Mouse (Mus musculus) skeletal muscle tissue, postnatal 0 days (tissue): ENCODE data around the gene S100a5. TPM values are rescaled to one million over a fixed set of nuclear protein-coding genes. Genes with fewer than 3 reads are reported as not detected.

Source experiments
- polyA plus RNA-seq: library from polyadenylated mRNA; unstranded; fragments of >200 nt; fragmentation: Nextera tagmentation; extraction: Ambion mirVana; gene quantifications from 2 replicates; pipeline ENCODE4 v1.2.1, GENCODE M21; 2015

The S100a5 gene
- not detected in 2 replicates for polyA plus RNA-seq

DNA sequence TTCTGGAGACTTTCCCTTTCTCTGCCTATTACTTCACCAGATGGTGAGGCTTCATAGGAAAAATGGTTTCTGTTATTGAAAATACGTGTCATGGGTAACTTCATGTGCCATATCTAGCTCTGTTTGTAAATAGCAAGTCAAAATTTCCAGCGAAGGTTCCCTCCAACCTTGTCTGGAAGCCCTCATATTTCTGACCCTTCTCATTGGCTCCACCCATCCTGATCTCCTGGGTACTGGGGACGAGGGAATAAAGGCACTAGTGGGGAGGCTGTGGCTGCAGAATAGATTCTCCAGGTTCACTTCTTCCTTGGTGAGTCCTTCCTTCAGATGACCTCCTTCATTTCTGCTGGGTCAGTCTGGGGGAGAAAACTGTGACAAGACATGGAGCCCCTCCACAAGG lies at the start of gene S100a5:
Gene S100a5 (plus strand): TSS at position 301 of the 400 bp plus-strand sequence.

DNA sequence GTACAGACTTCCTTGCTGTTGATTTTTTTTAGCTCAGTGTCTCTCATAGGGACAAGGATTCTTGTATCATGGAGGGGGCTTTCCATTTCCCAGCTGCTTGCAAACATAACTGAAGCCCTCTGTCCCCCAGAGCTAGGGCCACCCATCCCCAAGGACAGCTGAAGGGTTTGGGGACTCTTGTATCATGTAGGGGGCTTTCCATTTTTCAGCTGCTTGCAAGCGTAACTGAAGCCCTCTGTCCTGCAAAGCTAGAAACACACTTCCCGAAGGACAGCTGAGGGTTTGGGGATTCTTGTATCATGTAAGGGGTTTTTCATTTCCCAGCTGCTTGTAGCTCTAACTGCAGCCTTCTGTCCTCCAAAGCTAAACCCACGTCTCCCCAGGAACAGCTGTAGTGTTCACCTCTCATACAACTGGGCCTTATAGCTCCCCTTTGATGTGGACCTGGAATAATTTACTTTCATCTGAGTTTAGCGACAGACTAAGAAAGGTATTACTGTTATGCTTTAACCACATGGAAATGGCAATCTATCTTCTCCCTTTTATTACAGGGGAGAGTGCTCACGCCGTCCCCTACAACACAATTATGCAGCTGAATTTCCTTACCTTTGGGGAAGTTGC lies 48.2 kb upstream of the S100a5 start, which contains the start of gene S100a3:
Gene S100a3 (plus strand): TSS at position 571 of the 621 bp plus-strand sequence.

DNA sequence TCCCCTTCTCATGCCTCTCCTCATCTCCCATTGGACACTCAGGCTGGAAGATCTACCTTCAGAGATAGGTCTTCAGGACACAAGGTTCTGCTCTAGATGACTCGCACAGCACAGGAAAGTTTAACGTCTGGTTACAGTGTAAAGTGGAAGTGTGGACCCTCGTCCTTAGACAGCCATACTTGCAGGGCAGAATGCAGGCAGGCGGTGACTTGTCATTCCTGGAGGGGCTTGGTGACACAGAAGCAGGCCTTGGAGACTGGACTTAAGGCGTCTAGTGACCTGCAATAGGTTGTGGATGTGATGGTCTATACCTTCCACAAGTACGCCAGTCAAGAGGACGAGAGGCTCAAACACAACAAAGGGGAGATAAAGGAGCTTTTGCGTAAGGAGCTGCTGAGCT lies 18.4 kb upstream of the S100a5 start, which contains the start of gene S100a2:
Gene S100a2 (plus strand): TSS at position 301 of the 400 bp plus-strand sequence.

DNA sequence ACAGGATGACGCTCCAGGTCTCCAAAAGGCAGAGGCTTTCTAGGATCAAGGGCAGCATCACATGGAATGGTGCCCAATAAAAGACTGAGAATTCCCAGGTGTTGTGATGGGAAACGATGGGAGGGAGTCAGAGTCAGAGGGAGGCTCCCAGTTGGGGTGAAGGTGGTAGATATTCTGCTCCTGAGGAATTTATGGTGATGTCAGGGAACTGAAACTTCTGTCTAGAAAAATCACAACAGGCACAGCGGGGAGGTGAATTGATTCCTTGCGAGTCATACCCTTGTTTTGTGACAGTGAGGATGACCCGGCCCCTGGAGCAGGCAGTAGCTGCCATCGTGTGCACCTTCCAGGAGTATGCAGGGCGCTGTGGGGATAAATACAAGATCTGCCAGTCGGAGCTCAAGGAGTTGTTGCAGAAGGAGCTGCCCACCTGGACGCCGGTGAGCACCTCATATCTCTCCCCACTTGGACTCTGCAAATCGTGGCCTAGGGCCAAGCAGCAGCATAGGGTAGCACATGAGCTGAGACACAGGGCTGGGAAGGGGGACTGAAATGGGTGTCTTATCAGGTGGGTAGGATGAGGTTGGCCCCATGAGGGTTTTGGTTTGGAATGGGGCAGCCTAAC lies 6.7 kb upstream of the S100a5 start, which contains the start of gene Gm42674:
Gene Gm42674 (plus strand): TSS at position 419 of the 625 bp plus-strand sequence.

DNA sequence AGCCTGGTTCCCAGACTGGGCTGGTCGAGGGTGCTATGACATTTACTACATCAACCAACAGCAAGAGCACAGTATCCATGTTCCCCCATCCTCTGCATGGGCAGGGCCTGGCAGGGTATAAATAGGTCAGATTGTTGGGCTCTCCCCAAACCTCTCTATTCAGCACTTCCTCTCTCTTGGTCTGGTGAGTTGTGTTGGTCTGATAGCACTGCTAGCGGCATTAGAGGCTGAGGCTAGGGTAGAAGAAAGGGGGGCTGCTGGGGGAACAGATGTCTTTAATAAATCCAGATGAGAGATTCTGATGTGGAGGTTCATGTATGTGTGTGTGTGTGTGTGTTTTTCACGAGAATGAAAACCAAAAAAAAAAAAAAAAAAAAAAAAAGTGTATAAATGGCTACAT lies 4.7 kb upstream of the S100a5 start, which contains the start of gene S100a4:
Gene S100a4 (plus strand): TSS at position 149 of the 400 bp plus-strand sequence.

DNA sequence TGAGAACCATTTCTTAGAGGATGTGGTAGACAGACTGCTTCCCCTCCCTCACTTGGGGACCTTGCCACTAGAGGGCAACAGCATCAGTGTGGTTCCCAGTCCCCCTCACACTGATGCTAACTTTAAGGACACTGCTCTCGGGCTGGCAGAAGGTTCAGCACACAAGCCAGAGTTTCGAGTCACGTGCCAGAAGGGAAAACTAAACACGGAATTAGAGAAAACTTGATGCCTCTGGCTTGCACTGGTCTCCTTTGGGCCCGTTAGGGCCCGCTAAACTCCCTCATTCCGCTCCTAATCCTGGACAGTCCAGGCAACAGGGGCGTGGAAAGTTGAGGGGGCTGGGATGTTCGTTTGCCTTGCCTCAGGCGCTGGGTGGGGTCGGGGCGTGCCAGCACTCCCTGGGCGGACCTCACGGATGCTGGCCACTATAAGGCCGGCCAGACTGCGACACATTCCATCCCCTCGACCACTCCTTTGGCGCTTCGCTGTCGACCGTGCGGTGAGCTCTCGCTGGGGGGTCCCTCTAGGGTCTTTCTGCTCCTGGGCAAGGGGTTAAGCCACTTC lies 4.5 kb downstream of the S100a5 start, which contains the start of gene S100a6:
Gene S100a6 (plus strand): TSS at position 155 of the 564 bp plus-strand sequence.

DNA sequence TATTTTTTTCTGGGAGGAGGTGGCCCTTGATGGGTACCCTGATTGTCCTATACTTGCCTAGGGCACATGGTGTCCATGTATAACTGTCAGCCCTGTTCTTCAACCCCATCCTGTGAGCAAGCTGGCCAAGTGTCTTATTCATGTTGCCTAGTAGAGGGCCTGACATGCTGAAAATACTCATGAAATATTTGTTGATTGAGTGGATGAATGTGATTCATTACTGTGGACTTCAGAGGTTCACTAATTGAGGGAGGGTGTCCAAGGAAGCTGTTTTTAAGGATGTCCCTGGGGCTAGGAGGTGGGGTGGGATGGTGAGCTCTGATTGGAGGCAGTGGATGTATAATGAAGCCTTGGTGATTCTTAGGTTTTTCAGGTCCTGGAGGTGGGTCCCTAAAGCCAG lies 45.4 kb downstream of the S100a5 start, which contains the start of gene S100a7a:
Gene S100a7a (plus strand): TSS at position 301 of the 400 bp plus-strand sequence.

Other genes with a start within 250 kb of the S100a5 start
- 2.9 and 4.0 TPM in 2 replicates for gene Slc27a3, start 218.6 kb upstream of the S100a5 start, polyA plus RNA-seq
- gene Ints3, start 174.9 kb upstream of the S100a5 start, polyA plus RNA-seq: 9.1 and 9.9 TPM in 2 replicates
- 7.6 and 8.8 TPM in 2 replicates for gene Npr1, start 142.7 kb upstream of the S100a5 start, polyA plus RNA-seq
- gene Ilf2, start 132.4 kb upstream of the S100a5 start, polyA plus RNA-seq: 58.2 and 62.9 TPM in 2 replicates
- 118 and 120 TPM in 2 replicates for gene Snapin, start 117.5 kb upstream of the S100a5 start, polyA plus RNA-seq
- gene Chtop, start 99.0 kb upstream of the S100a5 start, polyA plus RNA-seq: 66.7 and 74.5 TPM in 2 replicates
- 49.4 and 84.8 TPM in 2 replicates for gene S100a1, start 94.1 kb upstream of the S100a5 start, polyA plus RNA-seq
- 55.8 and 71.4 TPM in 2 replicates for gene S100a13, start 94.1 kb upstream of the S100a5 start, polyA plus RNA-seq
- 4.5 TPM in 1 of 2 replicates, not detected in the other for gene S100a14, start 81.7 kb upstream of the S100a5 start, polyA plus RNA-seq
- 130 and 181 TPM in 2 replicates for gene S100a16, start 71.3 kb upstream of the S100a5 start, polyA plus RNA-seq
- gene S100a3, start 47.9 kb upstream of the S100a5 start, polyA plus RNA-seq: 1.2 TPM in 2 replicates
- not detected in 2 replicates for gene S100a2, start 18.3 kb upstream of the S100a5 start, polyA plus RNA-seq
- not detected in 2 replicates for gene Gm42674, start 6.6 kb upstream of the S100a5 start, polyA plus RNA-seq
- gene S100a4, start 4.8 kb upstream of the S100a5 start, polyA plus RNA-seq: 14.1 and 14.6 TPM in 2 replicates
- 205 and 259 TPM in 2 replicates for gene S100a6, start 4.4 kb downstream of the S100a5 start, polyA plus RNA-seq
- gene S100a7a, start 45.5 kb downstream of the S100a5 start, polyA plus RNA-seq: not detected in 2 replicates
- 18.5 and 28.7 TPM in 2 replicates for gene S100a8, start 60.5 kb downstream of the S100a5 start, polyA plus RNA-seq
- 8.7 and 17.2 TPM in 2 replicates for gene S100a9, start 87.2 kb downstream of the S100a5 start, polyA plus RNA-seq
- gene Pglyrp4, start 118.4 kb downstream of the S100a5 start, polyA plus RNA-seq: 0.15 TPM in 1 of 2 replicates, not detected in the other
- not detected in 2 replicates for gene Gm5849, start 169.4 kb downstream of the S100a5 start, polyA plus RNA-seq